Mouse (Mus musculus) CH12.LX (cell line): ENCODE measurements around the gene Grhl1. TPM values are rescaled to one million over a fixed set of nuclear protein-coding genes. Genes with fewer than 3 reads are reported as not detected.

Experiments
- DNase-seq: peaks from one replicate; pipeline ENCODE4 v3.0.0-alpha.2; 2013; ENCODE audit errors: extremely low read depth
- H3K27ac ChIP-seq: 2 replicates; pipeline ENCODE4 v1.5.1; 2012; ENCODE audit warnings: low read depth, mild to moderate bottlenecking, control low read depth, moderate library complexity; ENCODE audit not compliant: insufficient read depth
- H3K27me3 ChIP-seq: replicated peaks from 2 replicates; pipeline ENCODE3; 2012; ENCODE audit warnings: inconsistent platforms
- H3K36me3 ChIP-seq, 2 experiments: replicated peaks in 1 of 2; 2 replicates each; pipeline versions ENCODE3 to v1.6.1; 2012; ENCODE audit warnings: inconsistent platforms in 1 of 2, low read length in 1 of 2, mild to moderate bottlenecking in 1 of 2, mixed read lengths in 1 of 2, moderate library complexity in 1 of 2; ENCODE audit not compliant: control insufficient read depth in 1 of 2, insufficient read depth in 1 of 2
- H3K4me1 ChIP-seq, 2 experiments: 2 replicates each; pipeline ENCODE4 v1.6.1; 2012; ENCODE audit warnings: inconsistent platforms in 1 of 2, moderate library complexity in 1 of 2; ENCODE audit not compliant: insufficient read depth in 2 of 2, control insufficient read depth in 1 of 2
- H3K4me2 ChIP-seq: 2 replicates; pipeline ENCODE4 v1.6.1; 2012; ENCODE audit warnings: low read depth, mild to moderate bottlenecking, control low read depth; ENCODE audit not compliant: poor library complexity, insufficient read depth, severe bottlenecking
- H3K4me3 ChIP-seq, 3 experiments: fragments of 150-350 bp in 1 of 3; sonication (generic) in 1 of 3; replicated peaks in 1 of 3; 2 replicates each; pipeline versions ENCODE3 to v1.5.1; 2011 to 2012; ENCODE audit warnings: low read depth in 2 of 3, low read length in 2 of 3, mild to moderate bottlenecking in 2 of 3, moderate library complexity in 2 of 3, control low read depth in 1 of 3, improper control_type of control experiment in 1 of 3, inconsistent platforms in 1 of 3, mixed read lengths in 1 of 3; ENCODE audit not compliant: poor library complexity in 1 of 3
- H3K79me2 ChIP-seq: replicated peaks from 2 replicates; pipeline ENCODE4 v1.6.1; 2012; ENCODE audit warnings: mild to moderate bottlenecking, moderate library complexity; ENCODE audit not compliant: control insufficient read depth, poor library complexity, insufficient read depth, severe bottlenecking; ENCODE audit errors: extremely low read depth
- H3K9ac ChIP-seq: 2 replicates; pipeline ENCODE4 v1.6.1; 2012; ENCODE audit warnings: low read depth, mild to moderate bottlenecking, control low read depth, moderate library complexity; ENCODE audit not compliant: insufficient read depth
- H3K9me3 ChIP-seq: replicated peaks from 2 replicates; pipeline ENCODE3; 2012; ENCODE audit warnings: low read length, inconsistent platforms, mixed read lengths
- BHLHE40 ChIP-seq: IDR thresholded peaks from 2 replicates; pipeline ENCODE4 v1.6.1; 2011; ENCODE audit warnings: mild to moderate bottlenecking, low read depth, low read length, improper control_type of control experiment
- CHD2 ChIP-seq: IDR thresholded peaks from 2 replicates; pipeline ENCODE4 v1.6.1; 2011; ENCODE audit warnings: low read length, improper control_type of control experiment
- CTCF ChIP-seq, 2 experiments: IDR thresholded peaks in 1 of 2; conservative IDR thresholded peaks in 1 of 2; 2 replicates each; pipeline ENCODE4 v1.5.1; 2011 to 2012; ENCODE audit warnings: low read depth in 2 of 2, low read length in 2 of 2, improper control_type of control experiment in 1 of 2, inconsistent platforms in 1 of 2, mild to moderate bottlenecking in 1 of 2, moderate library complexity in 1 of 2
- E2F4 ChIP-seq: IDR thresholded peaks from 2 replicates; pipeline ENCODE4 v1.6.1; 2011; ENCODE audit warnings: low read depth, low read length, improper control_type of control experiment; ENCODE audit not compliant: insufficient replicate concordance
- ELF1 ChIP-seq: IDR thresholded peaks from 2 replicates; pipeline ENCODE4 v1.6.1; 2014; ENCODE audit warnings: low read depth, mild to moderate bottlenecking, inconsistent platforms, low read length, improper control_type of control experiment
- EP300 ChIP-seq: IDR thresholded peaks from 2 replicates; pipeline ENCODE4 v1.6.1; 2011; ENCODE audit warnings: low read length, improper control_type of control experiment
- ETS1 ChIP-seq: conservative IDR thresholded peaks from 2 replicates; pipeline ENCODE4 v1.6.1; 2012; ENCODE audit warnings: low read depth, mild to moderate bottlenecking, inconsistent platforms, low read length, improper control_type of control experiment, moderate library complexity
- GABPA ChIP-seq: IDR thresholded peaks from 2 replicates; pipeline ENCODE4 v1.6.1; 2012; ENCODE audit warnings: low read depth, low read length, improper control_type of control experiment, inconsistent platforms; ENCODE audit not compliant: insufficient replicate concordance
- HCFC1 ChIP-seq: IDR thresholded peaks from 2 replicates; pipeline ENCODE4 v1.6.1; 2012; ENCODE audit warnings: low read depth, mild to moderate bottlenecking, inconsistent platforms, low read length, improper control_type of control experiment
- IRF4 ChIP-seq: IDR thresholded peaks from 2 replicates; pipeline ENCODE4 v1.6.1; 2014; ENCODE audit warnings: low read depth, mild to moderate bottlenecking, inconsistent platforms, low read length, improper control_type of control experiment
- KAT2A ChIP-seq: IDR thresholded peaks from 2 replicates; pipeline ENCODE4 v1.6.1; 2012; ENCODE audit warnings: low read length, improper control_type of control experiment, inconsistent platforms; ENCODE audit not compliant: insufficient replicate concordance
- MAFK ChIP-seq: IDR thresholded peaks from 2 replicates; pipeline ENCODE4 v1.6.1; 2011; ENCODE audit warnings: low read length, improper control_type of control experiment; ENCODE audit not compliant: insufficient replicate concordance
- MAX ChIP-seq: IDR thresholded peaks from 2 replicates; pipeline ENCODE4 v1.6.1; 2011; ENCODE audit warnings: low read length, improper control_type of control experiment
- MXI1 ChIP-seq: IDR thresholded peaks from 2 replicates; pipeline ENCODE4 v1.6.1; 2011; ENCODE audit warnings: mild to moderate bottlenecking, low read depth, low read length, improper control_type of control experiment
- MYC ChIP-seq: IDR thresholded peaks from 2 replicates; pipeline ENCODE4 v1.6.1; 2011; ENCODE audit warnings: low read depth, mild to moderate bottlenecking, improper control_type of control experiment, low read length
- NELFE ChIP-seq: IDR thresholded peaks from 2 replicates; pipeline ENCODE4 v1.6.1; 2011; ENCODE audit warnings: low read depth, low read length, improper control_type of control experiment
- RAD21 ChIP-seq: IDR thresholded peaks from 2 replicates; pipeline ENCODE4 v1.6.1; 2011; ENCODE audit warnings: low read depth, mild to moderate bottlenecking, low read length, improper control_type of control experiment, moderate library complexity
- RCOR1 ChIP-seq: conservative IDR thresholded peaks from 2 replicates; pipeline ENCODE4 v1.6.1; 2012; ENCODE audit warnings: low read depth, mild to moderate bottlenecking, inconsistent platforms, low read length, improper control_type of control experiment
- SIN3A ChIP-seq: IDR thresholded peaks from 2 replicates; pipeline ENCODE4 v1.6.1; 2012; ENCODE audit warnings: low read length, improper control_type of control experiment, inconsistent platforms
- SMC3 ChIP-seq: IDR thresholded peaks from 2 replicates; pipeline ENCODE4 v1.6.1; 2011; ENCODE audit warnings: low read depth, low read length, improper control_type of control experiment
- TBP ChIP-seq: conservative IDR thresholded peaks from 2 replicates; pipeline ENCODE4 v1.6.1; 2011; ENCODE audit warnings: low read depth, low read length, improper control_type of control experiment
- UBTF ChIP-seq: IDR thresholded peaks from 2 replicates; pipeline ENCODE4 v1.6.1; 2012; ENCODE audit warnings: low read depth, mild to moderate bottlenecking, inconsistent platforms, low read length, improper control_type of control experiment, moderate library complexity
- USF1 ChIP-seq: IDR thresholded peaks from 2 replicates; pipeline ENCODE4 v1.6.1; 2014; ENCODE audit warnings: low read depth, mild to moderate bottlenecking, inconsistent platforms, low read length, improper control_type of control experiment
- ZNF384 ChIP-seq: IDR thresholded peaks from 2 replicates; pipeline ENCODE4 v1.6.1; 2012; ENCODE audit warnings: low read depth, low read length, improper control_type of control experiment, inconsistent platforms
- dilution Hi-C: fragments of 300-500 bp; cut with MboI; formaldehyde crosslinking; loops from 2 replicates; pipeline ENCODE4 v1.14.3; 2020; ENCODE audit warnings: low sequenced_read_pairs; ENCODE audit not compliant: extremely low pct_unique_long_range_greater_than_20kb, extremely low pct_ligation_motif_present
- in situ Hi-C: fragments of 300-500 bp; cut with MboI; formaldehyde crosslinking; loops from 3 replicates; pipeline ENCODE4 v1.14.3; 2019; ENCODE audit warnings: low sequenced_read_pairs, low pct_ligation_motif_present, low pct_unique_long_range_greater_than_20kb, mixed read lengths
- polyA plus RNA-seq: library from polyadenylated mRNA; unstranded; fragments of >175 nt; gene quantifications from 2 replicates; pipeline ENCODE4 v1.2.1, GENCODE M21; 2012; ENCODE audit warnings: low read depth; ENCODE audit not compliant: insufficient read length
- total RNA-seq, 2 experiments: library from RNA; depleted of rRNA; stranded (reverse); fragments of 300-350 nt in 1 of 2; fragments of >200 nt in 1 of 2; gene quantifications; 2 replicates each; pipeline ENCODE4 v1.2.3; 2012 to 2014

Gene Grhl1
- total and polyA plus RNA-seq, 3 experiments, result 0.54 to 1.3 (median 0.66) TPM

GRCm38 (mm10) chr12:24603266-24603665 is 31.2 kb downstream of the Grhl1 start (continued):
- TF ChIP-seq BHLHE40 (no peak), RAD21 (peak; percentile 87), ETS1 (no peak), MXI1 (no peak), CHD2 (no peak)

GRCm38 (mm10) chr12:24606166-24606565 is 34.1 kb downstream of the Grhl1 start:
- no peaks in the 10 kb centered on the region for H3K27me3 ChIP-seq
- peaks cover 27 to 50% of the 10 kb centered on the region in 2 experiments for H3K36me3 ChIP-seq
- no peaks in the 10 kb centered on the region for H3K9me3 ChIP-seq
- no peak overlapping the region for H3K9ac ChIP-seq
- DNase-seq, result no peak
- no peak overlapping the region for H3K27ac ChIP-seq
- no peak overlapping the region for H3K4me3 ChIP-seq
- no peak for TF ChIP-seq UBTF
- TF ChIP-seq ETS1, result no peak
- TF ChIP-seq MAX, result no peak
- no peak for TF ChIP-seq MAFK
- TF ChIP-seq RAD21, result no peak
- no peak for TF ChIP-seq MYC
- TF ChIP-seq ZNF384, result no peak
- TF ChIP-seq CTCF (conservative IDR thresholded peaks at IDR 0.05 in 1 of 2, IDR thresholded peaks at IDR 0.05 in 1 of 2; ENCODE audit: low read depth in 2 of 2, low read length in 2 of 2), result no peak
- no peak for TF ChIP-seq EP300
- TF ChIP-seq SIN3A, result no peak
- no peak for TF ChIP-seq RCOR1
- H3K4me2 ChIP-seq, result no peak overlapping the region
- in situ Hi-C loops (loop anchor here (25.0 kb wide), 1 partner anchor 356 kb away; the partner anchor contains the start of gene Kidins220), dilution Hi-C loops (no loop called here)
- no peaks in the 10 kb centered on the region for H3K79me2 ChIP-seq
- H3K4me1 ChIP-seq, result peaks cover 0 to 4% of the 10 kb centered on the region in 2 experiments; a peak in 1 of 4 replicates

DNA sequence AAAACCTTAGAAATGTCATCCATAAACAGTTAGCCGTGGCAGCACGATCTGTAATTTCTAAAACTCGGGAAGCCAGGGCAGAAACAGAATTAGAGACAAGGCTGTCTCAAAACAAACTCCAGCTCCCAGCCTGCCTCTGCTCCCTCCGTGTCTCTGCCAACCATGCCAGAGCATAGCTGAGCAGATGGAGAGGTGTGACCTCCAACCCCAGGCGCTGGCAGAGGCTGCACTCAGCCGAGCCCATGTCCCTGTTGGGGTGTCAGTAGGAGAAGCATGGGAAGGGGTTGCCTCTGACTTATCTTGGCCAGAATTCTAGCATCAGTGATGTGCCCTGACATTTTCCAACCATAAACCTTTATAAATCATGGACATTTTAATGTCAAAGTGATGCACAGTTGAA is 40.5 kb downstream of the Grhl1 start:
- H3K27me3 ChIP-seq, result no peaks in the 10 kb centered on the region
- H3K27ac ChIP-seq, result no peak overlapping the region
- no peak overlapping the region for H3K9ac ChIP-seq
- no peaks in the 10 kb centered on the region for H3K4me1 ChIP-seq
- TF ChIP-seq SMC3, result no peak
- TF ChIP-seq HCFC1, result no peak
- TF ChIP-seq ELF1, result no peak
- TF ChIP-seq EP300, result no peak
- no peak for TF ChIP-seq IRF4
- no peak for TF ChIP-seq ETS1
- no peak for TF ChIP-seq MAFK
- TF ChIP-seq RAD21, result no peak
- no peak for TF ChIP-seq E2F4
- no peak for TF ChIP-seq KAT2A
- no peak for TF ChIP-seq SIN3A
- TF ChIP-seq UBTF, result no peak
- no peak for TF ChIP-seq USF1
- TF ChIP-seq ZNF384, result no peak
- TF ChIP-seq GABPA, result no peak
- TF ChIP-seq CHD2, result no peak
- no peak for TF ChIP-seq NELFE
- TF ChIP-seq TBP, result no peak
- no peak for TF ChIP-seq CTCF (conservative IDR thresholded peaks at IDR 0.05 in 1 of 2, IDR thresholded peaks at IDR 0.05 in 1 of 2; ENCODE audit: low read depth in 2 of 2, low read length in 2 of 2)
- no peaks in the 10 kb centered on the region for H3K9me3 ChIP-seq
- dilution Hi-C loops (no loop called here), in situ Hi-C loops (loop anchor here (25.0 kb wide), 1 partner anchor 350 kb away; the partner anchor contains the start of gene Kidins220)
- no peak overlapping the region for H3K4me2 ChIP-seq
- H3K36me3 ChIP-seq, result peaks cover 54 to 56% of the 10 kb centered on the region in 2 experiments
- H3K79me2 ChIP-seq, result no peaks in the 10 kb centered on the region
- H3K4me3 ChIP-seq, result no peak overlapping the region
- no peak for DNase-seq
